Mouse (Mus musculus): ENCODE results near the gene Rnf41.

The Rnf41 gene

DNA sequence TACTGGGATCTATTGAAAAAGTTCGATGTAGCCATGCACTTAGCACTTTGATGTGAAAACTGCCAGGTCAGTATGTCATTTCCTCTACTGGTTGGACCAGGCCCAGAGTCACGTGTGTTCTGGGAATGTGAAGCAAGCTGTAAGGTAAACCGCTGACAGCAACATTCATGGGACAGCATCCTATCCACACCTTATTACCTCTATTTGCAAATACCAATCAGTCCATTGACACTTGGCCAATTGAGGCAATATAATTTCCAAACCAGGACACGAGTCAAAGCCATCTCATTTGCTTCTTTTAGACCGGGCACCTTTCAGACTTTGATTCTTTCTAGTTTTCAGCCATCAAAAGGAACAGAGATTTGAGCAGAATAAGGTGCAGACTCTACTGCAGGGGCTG lies 17.6 kb downstream of the Rnf41 start:
- in situ Hi-C loops (cut with MboI), result no loop called here

DNA sequence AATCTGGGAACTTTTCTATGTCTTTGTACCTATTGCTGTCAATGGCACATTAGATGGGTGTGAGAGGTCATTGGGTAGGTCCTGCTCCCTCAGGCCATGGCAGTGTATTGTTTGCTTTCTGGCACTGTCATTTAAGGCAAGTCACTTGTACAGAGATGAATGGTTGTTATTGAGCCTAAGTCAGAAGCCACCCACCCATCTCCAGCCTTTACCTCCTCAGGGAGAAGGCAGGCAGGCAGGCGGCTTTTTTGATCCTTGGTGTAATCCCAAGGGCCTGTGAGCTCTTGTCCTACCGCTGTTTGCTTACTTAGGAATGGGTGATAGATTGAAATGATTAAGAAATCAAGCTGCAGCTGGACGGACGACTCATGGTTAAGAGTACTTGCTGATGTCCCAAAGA lies 18.0 kb downstream of the Rnf41 start:
- in situ Hi-C loops (cut with MboI), result no loop called here

- in situ Hi-C loops (cut with MboI), result no loop called here
Measured at GRCm38 (mm10) chr10:128433417-128433816, 22.0 kb downstream of the Rnf41 start.

GRCm38 (mm10) chr10:128434681-128435080 lies 23.2 kb downstream of the Rnf41 start:
- in situ Hi-C loops (cut with MboI), result no loop called here

DNA sequence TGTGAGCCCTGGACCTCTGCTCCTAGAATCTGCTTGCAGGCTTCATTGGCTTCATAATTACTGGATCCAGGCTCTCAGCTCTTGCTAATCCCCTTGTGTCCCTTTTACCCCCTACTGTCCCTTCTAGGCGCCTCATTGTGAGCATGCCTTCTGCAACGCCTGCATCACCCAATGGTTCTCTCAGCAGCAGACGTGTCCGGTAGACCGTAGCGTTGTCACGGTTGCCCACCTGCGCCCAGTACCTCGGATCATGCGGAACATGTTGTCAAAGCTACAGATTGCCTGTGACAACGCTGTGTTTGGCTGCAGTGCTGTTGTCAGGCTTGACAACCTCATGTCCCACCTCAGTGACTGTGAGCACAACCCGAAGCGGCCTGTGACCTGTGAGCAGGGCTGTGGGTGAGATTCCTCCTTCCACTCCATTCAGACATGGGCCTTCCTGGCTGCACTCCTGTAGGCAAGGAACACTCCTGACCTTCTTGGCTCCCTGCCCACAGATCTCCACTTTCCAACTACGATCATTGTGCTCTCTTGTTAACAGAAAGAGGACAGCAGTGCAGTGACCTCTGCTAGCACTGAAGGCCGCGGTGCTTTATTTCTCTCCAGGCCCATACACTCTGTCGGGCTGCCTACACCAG lies 23.8 kb downstream of the Rnf41 start:
- in situ Hi-C loops (cut with MboI), result no loop called here

- in situ Hi-C loops (cut with MboI), result no loop called here
Measured at GRCm38 (mm10) chr10:128435873-128436272, 24.4 kb downstream of the Rnf41 start.

GRCm38 (mm10) chr10:128436376-128436775 lies 24.9 kb downstream of the Rnf41 start:
- in situ Hi-C loops (cut with MboI), result no loop called here

DNA sequence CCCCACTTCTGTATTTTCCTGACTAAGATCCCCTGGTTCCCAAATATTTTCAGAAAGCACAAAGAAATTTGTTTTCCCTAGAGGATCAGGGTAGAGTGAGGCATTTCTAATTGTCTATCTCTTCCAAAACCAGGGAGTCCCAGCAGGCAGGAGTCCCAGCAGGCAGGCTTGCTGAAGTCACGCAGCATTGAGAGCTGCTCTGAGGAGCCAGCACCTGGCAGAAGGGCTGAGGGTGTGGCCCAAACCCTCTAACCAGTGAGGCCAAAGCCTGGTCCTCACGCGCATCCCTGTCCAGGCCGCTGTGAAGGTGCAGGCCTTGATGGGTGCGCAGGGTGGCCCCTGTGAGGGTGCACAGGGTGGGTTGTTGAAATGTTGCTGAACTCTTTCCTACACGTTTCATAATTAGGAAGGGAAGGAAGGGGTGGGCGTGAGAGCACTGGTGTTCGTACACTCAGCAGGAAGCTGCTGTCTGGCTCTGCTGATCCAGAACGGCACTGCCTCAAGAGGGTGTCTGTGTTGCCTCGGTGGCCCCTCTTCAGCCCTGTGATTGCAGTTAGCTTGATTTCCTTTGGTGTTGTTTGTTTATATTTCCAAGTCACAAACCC lies 27.3 kb downstream of the Rnf41 start:
- in situ Hi-C loops (cut with MboI), result no loop called here

DNA sequence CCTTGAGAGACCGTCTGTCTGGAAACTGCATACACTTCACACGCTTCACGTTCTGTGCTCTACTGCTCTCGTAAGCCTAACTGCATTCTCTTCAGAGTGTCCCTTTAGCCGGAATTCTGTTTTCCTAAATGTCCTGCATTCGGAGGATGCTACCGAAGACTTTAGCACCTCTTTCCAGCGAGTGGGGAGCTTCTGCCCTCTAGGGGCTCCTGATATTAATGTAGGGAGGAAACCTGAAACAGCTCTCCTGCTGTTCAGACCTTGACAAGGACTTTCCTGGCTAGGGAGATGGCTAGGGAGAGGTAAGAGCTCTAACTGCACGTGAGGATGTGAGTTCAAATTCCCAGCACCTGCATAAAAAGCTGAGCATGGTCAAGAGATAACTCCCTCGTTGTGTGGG lies 28.9 kb downstream of the Rnf41 start:
- in situ Hi-C loops (cut with MboI), result loop anchor here (5.0 kb wide), 1 partner anchor 33 kb away; no protein-coding TSS in a partner anchor

DNA sequence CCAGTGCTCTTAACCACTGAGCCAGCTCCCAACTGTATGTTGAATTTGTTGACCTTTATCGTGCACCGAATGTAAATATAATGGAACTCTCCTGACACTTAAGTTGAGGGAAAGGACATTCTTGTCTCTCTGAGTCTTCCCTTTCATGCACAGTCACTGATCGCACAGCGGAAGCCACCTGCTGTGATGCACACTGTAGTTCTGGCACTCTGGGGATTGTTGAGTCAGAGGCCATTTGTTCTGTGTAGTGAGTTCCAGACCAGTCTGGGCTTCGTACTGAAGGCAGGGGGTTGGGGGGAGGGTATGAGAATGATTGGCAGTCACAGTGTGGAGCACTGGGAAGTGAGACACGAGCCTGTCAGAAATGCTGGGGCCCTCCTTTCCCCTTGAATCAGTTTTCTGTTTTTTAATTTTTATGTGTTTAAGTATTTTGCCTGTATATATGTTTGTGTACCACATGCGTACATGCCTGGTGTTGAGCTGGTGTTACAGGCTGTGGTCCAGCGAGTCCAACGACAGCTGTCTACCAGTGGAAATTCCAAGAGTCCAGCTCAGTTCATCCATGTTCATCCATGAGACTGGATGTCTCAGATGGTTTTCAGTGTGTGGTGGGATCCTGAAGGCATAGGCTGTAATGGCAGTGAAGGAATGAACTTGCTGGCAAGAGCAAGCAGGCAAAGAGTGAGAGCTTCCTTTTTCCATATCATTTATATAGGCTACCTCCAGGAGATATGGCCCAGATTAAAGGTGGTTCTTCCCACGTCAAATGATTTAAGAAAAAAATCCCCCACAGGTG lies 30.1 kb downstream of the Rnf41 start:
- in situ Hi-C loops (cut with MboI), result loop anchor here (5.0 kb wide), 1 partner anchor 34 kb away; no protein-coding TSS in a partner anchor

DNA sequence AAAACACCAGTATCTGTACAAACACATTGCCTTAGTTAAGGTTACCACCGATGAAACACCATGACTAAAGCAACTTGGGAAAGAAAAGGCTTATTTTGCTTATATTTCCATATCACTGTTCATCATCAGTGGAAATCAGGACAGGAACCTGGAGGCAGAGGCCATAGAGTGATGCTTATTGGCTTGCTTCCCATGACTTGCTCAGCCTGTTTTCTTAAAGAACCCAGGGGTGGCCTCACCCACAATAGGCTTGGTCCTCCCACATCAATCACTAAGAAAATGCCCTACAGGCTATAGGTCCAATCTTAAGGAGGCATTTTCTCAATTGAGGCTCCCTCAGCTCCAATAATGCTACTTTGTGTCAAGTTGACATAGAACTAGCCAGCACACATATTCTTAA lies 31.3 kb downstream of the Rnf41 start:
- in situ Hi-C loops (cut with MboI), result loop anchor here (5.0 kb wide), 1 partner anchor 35 kb away; no protein-coding TSS in a partner anchor

DNA sequence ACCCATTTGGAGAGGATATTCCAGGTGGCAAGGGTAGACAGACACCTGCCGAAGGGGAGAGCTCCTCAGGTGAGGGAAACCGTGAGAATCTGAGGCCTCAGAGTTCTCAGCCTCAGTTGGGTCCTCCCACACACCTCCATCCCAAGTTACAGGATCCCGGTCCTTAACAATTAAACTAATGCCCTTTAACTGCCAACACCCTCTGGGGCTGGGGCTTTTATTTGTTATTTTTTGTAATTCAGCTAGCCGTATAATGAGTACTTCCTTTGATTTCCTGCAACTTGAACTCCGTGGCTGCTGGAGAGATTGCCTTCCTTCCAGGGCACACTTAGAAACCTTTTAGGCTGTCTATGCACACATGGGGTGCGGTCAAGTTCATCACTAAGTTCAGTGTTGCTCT lies 32.9 kb downstream of the Rnf41 start:
- in situ Hi-C loops (cut with MboI), result loop anchor here (5.0 kb wide), 1 partner anchor 37 kb away; no protein-coding TSS in a partner anchor

GRCm38 (mm10) chr10:128445407-128445806 lies 34.0 kb downstream of the Rnf41 start:
- in situ Hi-C loops (cut with MboI), result no loop called here

DNA sequence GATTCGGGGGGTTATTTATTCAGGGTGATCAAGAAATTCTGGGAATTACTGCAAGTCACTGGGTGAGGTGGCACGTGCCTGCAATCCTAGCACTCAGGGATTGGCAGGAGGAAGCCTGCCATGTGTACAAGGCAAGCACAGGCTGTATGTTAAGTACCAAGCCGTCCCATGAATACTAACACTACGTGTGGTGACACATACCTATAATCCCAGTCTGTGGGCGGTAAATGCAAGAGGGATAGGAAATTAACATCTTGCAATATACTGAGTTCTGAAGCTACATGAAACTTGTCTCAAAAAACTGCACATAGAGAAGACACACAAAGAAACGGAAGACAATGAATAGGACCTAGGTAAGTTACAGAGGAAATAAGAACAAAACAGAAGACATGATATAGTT lies 39.6 kb downstream of the Rnf41 start:
- in situ Hi-C loops (cut with MboI), result loop anchor here (10.0 kb wide), 1 partner anchor 116 kb away; the partner anchor contains the start of gene Cs

DNA sequence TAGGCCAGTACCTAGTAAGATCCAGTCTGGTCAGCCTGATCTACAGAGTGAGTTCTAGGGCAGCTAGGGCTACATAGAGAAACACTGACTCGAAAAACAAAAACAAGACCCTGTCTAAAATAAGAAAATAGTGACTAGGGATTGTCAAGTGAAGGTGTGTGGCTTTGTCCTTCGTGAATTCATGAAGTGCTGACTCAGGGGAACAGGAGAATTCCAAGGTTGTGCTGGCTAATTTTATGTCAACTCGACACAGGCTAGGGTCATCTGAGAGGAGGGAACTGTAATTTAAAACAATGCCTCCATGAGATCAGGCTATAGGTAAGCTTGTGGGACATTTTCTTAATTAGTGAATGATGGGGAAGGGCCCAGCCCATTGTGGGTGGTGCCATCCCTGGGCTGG lies 43.0 kb downstream of the Rnf41 start:
- in situ Hi-C loops (cut with MboI), result loop anchor here (10.0 kb wide), 1 partner anchor 120 kb away; the partner anchor contains the start of gene Cs

DNA sequence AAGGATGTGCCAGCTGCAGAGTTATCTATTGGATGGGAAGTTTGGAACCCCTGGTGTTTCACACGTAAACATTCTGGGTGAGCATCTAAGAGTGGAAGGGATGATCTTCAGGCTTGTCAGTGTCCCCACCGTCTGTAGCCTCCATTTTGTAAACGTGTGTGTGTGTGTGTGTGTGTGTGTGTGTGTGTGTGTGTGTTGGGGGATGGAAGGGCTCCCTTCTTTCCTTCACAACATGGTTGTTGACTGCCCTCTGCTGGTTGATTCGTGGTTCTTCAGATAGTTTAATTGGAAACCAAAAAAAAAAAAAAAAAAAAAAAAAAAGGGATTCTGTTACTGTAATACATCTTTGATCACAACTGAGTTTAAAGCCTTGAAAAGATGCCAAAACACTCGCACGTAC lies 43.8 kb downstream of the Rnf41 start:
- in situ Hi-C loops (cut with MboI), result loop anchor here (10.0 kb wide), 1 partner anchor 120 kb away; the partner anchor contains the start of gene Cs

DNA sequence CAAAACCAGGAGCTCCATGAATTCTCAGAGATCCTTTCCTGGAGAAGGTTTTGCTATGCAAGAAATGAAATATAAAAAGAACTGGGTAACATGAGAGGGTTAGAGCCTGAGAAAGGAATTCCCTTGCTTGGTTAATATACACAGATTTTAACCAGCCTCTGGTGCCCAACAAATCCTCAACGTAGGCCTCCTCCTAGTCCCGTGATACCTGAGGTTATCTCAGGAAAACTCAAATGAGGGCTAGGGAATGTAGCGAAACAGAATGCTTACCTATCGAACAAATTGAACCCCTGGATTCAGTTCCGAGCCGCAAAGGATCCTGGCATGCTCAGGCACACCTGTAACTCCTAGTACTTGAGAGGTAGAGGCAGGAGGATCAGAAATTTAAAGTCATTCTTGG lies 46.2 kb downstream of the Rnf41 start:
- in situ Hi-C loops (cut with MboI), result loop anchor here (10.0 kb wide), 1 partner anchor 123 kb away; the partner anchor contains the start of gene Cs

DNA sequence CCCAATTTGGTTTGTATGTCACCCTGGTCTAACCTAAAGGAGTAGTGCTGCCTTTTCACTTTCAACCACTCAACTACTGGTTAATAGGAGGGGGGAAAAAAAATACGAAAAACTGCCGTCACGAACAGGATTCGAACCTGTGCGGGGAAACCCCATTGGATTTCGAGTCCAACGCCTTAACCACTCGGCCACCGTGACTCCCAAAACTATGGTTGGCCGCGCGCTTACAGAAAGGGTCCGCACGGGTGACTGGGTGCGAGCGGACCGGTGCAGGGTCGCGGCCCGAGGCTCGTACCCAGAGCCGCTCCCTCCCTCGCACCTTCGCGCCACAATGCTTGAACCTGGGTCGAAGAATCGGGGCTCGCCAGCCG lies 46.9 kb downstream of the Rnf41 start:
- in situ Hi-C loops (cut with MboI), result loop anchor here (10.0 kb wide), 1 partner anchor 124 kb away; the partner anchor contains the start of gene Cs

DNA sequence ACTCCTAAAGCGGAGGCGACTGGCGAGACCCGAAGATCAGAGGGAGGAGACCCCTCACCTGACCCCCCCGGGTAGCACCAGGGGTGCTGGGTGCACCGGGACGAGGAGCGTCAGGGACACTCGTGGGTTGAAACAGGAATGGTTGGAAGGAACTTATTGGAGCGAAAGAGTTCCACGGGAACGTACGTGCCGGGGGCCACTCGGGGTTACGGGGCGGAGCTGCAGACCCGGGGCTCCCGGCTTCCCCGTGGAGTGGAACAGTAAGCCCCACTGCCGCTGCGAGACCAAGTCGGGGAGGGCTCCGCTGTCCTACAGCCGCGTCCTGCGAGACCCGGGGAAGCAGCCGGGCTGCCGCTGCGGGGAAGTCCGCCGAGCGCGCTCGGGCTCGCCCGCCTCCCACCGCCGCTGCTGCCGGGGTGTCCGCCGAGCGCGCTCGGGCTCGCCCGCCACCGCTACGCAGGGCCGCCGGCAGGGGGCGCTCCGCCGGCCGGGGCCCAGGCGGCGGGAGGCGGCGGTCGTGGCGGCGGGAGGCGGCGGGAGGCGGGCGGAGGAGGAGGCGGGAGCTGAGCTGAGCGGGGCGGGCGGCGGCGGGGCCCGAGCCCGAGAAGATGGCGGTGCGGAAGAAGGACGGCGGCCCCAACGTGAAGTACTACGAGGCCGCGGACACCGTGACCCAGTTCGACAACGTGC lies 47.4 kb downstream of the Rnf41 start, which contains the start of gene Smarcc2:
Gene Smarcc2 (plus strand): TSS at position 530 of the 690 bp plus-strand sequence.
- in situ Hi-C loops (cut with MboI), result loop anchor here (10.0 kb wide), 1 partner anchor 124 kb away; the partner anchor contains the start of gene Cs

DNA sequence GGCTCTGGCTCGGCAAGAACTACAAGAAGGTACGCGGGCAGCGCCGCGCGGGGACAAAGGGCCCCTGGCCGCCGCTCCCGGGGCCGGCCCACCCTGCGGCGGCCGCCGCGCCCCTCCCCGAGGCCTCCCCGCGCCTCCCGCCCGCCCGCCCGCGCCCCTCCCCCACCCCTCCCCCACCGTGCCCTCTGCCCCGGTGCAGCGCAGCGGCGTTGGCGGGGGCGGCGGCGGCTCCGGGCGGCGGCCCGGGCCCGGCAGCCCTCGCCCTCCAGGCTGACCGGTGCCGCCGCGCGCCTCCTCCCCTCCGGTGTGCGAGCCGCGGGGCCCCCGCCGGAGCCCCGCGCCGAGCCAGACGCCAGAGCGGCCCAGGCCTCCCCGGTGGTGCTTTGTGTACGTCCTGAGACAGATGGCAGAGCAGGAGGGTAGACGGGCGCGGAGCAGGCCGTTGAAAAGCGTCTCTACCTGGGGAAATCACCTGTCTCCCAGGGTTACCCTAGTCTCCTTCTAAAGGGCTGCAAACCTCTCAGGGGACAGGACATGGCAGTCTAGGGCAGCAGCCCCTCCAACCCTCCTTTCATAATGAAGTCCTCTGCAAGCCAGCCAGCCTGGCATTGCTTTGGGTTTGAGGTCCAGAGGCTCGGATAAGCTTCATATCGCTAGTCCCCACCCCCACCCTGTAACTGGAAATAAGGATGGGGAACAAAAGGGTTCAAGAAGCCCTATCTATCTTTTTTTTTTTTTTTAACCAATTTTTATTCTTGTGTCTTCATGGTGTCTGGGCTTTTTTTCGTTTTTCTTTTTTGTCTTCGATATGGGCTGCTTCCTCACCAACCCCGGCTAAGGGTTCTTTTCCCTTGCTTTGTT lies 48.2 kb downstream of the Rnf41 start:
- in situ Hi-C loops (cut with MboI), result loop anchor here (10.0 kb wide), 1 partner anchor 125 kb away; the partner anchor contains the start of gene Cs

GRCm38 (mm10) chr10:128460270-128460630 lies 48.8 kb downstream of the Rnf41 start:
- in situ Hi-C loops (cut with MboI), result no loop called here

Measured in mature B cell (primary cell).